In the genomic region with DNA sequence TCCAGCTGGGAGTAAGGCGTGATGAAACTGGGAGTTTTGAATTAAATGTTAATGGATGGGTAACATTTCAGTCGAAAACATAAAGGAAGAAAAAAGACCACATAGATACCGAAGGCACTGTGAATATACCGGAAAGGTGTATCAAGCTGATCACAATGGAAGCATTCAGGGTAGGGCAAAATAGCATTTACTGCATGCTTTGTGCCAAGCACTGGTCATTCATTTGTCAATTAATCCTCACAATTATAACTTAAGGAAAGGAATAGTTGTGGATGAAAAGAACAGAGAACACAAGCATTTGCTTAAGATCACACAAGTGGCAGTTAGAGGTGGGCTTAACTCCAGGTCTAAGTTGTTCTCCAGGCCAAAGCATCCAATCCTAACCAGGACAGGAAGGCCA, we compare ENCODE assay signal across 32 mouse cellular contexts.
"Had no signal": no experiment of that assay in that cellular context is flagged by ENCODE, and none has a peak within 500 bp of the region (broad histone marks: within the 10 kb centered on the region; RNA-seq: fewer than 3 reads in every experiment).

No protein-coding gene starts in this region.

- H3K36me3 ChIP-seq: limb, embryonic 10.5 days; limb, embryonic 12.5 days; limb, embryonic 13.5 days; limb, embryonic 15.5 days; liver, embryonic 12.5 days; liver, embryonic 13.5 days; liver, embryonic 15.5 days; lung, embryonic 15.5 days; midbrain, embryonic 10.5 days; midbrain, embryonic 12.5 days; midbrain, embryonic 13.5 days; midbrain, embryonic 15.5 days; neural tube, embryonic 12.5 days had no signal

- H3K9me3 ChIP-seq: limb, embryonic 10.5 days; limb, embryonic 12.5 days; limb, embryonic 13.5 days; limb, embryonic 15.5 days; liver, embryonic 12.5 days; liver, embryonic 13.5 days; liver, embryonic 15.5 days; lung, embryonic 15.5 days; megakaryocyte, embryonic 14.5 days; midbrain, embryonic 10.5 days; midbrain, embryonic 12.5 days; midbrain, embryonic 13.5 days; midbrain, embryonic 15.5 days; neural tube, embryonic 12.5 days had no signal

- H3K27ac ChIP-seq: limb, embryonic 10.5 days; limb, embryonic 12.5 days; limb, embryonic 13.5 days; limb, embryonic 15.5 days; liver, embryonic 12.5 days; liver, embryonic 13.5 days; liver, embryonic 14.5 days; liver, embryonic 15.5 days; lung, embryonic 15.5 days; macrophage; midbrain, embryonic 10.5 days; midbrain, embryonic 12.5 days; midbrain, embryonic 13.5 days; midbrain, embryonic 15.5 days; neural tube, embryonic 12.5 days had no signal

- DNase-seq: left cerebral cortex, postnatal 4 days; liver; liver, embryonic 13.5 days; liver, postnatal 0 days; lung, adult 18-20 months; lung, adult 2 months; lung, embryonic 14.5 days; lung, postnatal 10 days; lung, postnatal 14 days; lung, postnatal 36 days; lung, postnatal 4 days; midbrain, embryonic 14.5 days had no signal

- H3K9ac ChIP-seq: limb, embryonic 12.5 days; limb, embryonic 13.5 days; limb, embryonic 15.5 days; liver, embryonic 12.5 days; liver, embryonic 13.5 days; liver, embryonic 14.5 days; liver, embryonic 15.5 days; liver, postnatal 0 days; lung, embryonic 14.5 days; lung, embryonic 15.5 days; midbrain, embryonic 12.5 days; midbrain, embryonic 13.5 days; midbrain, embryonic 15.5 days; neural tube, embryonic 12.5 days had no signal

- H3K4me1 ChIP-seq: limb, embryonic 10.5 days; limb, embryonic 12.5 days; limb, embryonic 13.5 days; limb, embryonic 15.5 days; liver, embryonic 12.5 days; liver, embryonic 13.5 days; liver, embryonic 15.5 days; lung, embryonic 15.5 days; midbrain, embryonic 10.5 days; midbrain, embryonic 12.5 days; midbrain, embryonic 13.5 days; midbrain, embryonic 15.5 days; neural tube, embryonic 12.5 days had no signal

- H3K4me2 ChIP-seq: limb, embryonic 12.5 days; limb, embryonic 13.5 days; limb, embryonic 15.5 days; liver, embryonic 11.5 days; liver, embryonic 12.5 days; liver, embryonic 13.5 days; liver, embryonic 15.5 days; lung, embryonic 14.5 days; lung, embryonic 15.5 days; midbrain, embryonic 11.5 days; midbrain, embryonic 12.5 days; midbrain, embryonic 13.5 days; midbrain, embryonic 15.5 days; neural tube, embryonic 12.5 days had no signal

- H3K27me3 ChIP-seq: limb, embryonic 12.5 days; limb, embryonic 13.5 days; limb, embryonic 15.5 days; liver, embryonic 12.5 days; liver, embryonic 13.5 days; liver, embryonic 15.5 days; lung, embryonic 15.5 days; midbrain, embryonic 13.5 days; midbrain, embryonic 15.5 days; neural tube, embryonic 12.5 days had no signal

- ATAC-seq: liver, embryonic 12.5 days; liver, postnatal 0 days; lung, postnatal 0 days; midbrain, embryonic 13.5 days; midbrain, embryonic 15.5 days; midbrain, embryonic 16.5 days had no signal

- H3K4me3 ChIP-seq: limb, embryonic 10.5 days; limb, embryonic 12.5 days; limb, embryonic 13.5 days; limb, embryonic 15.5 days; liver, embryonic 12.5 days; liver, embryonic 13.5 days; liver, embryonic 15.5 days; lung, embryonic 15.5 days; megakaryocyte, embryonic 14.5 days; midbrain, embryonic 10.5 days; midbrain, embryonic 12.5 days; midbrain, embryonic 13.5 days; midbrain, embryonic 15.5 days; myocyte; neural tube, embryonic 12.5 days had no signal
